Mouse (Mus musculus) frontal cortex, postnatal 25 days (tissue): ENCODE measurements around the gene Capns1.
"Not testable (repeated sequence)": the region's sequence is repeated elsewhere in the genome, so short reads cannot be mapped to it uniquely, and the experiment has no call there.

Experiments
- DNase-seq, 2 experiments: peaks; one replicate each; pipeline ENCODE4 v3.0.0; 2022; ENCODE audit warnings: low spot score in 2 of 2

Capns1 gene

GRCm38 (mm10) chr7:30198481-30198971 lies at the start of gene Capns1:
Gene Capns1, minus strand, starts transcription at chr7:30198811.
- peak in 1 of 2 experiments; percentile 47 for DNase-seq

DNA sequence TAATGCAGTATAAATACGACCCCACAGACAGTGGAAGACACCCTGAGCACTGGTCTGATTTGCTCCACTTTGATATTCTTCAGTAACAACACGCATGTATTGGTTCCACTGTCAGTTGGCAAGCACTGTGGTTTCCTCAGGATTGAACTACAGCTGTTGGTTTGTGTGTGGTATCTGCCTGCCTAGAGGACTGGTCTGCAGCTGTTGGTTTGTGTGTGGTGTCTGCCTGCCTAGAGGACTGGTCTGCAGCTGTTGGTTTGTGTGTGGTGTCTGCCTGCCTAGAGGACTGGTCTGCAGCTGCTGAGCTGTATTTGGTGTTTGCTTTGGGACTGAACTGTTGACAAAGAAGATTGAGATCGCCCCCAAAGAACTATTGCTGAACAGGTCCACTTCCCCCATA lies 38.8 kb upstream of the Capns1 start:
- not testable (repeated sequence) for DNase-seq

GRCm38 (mm10) chr7:30235625-30236024 lies 37.0 kb upstream of the Capns1 start, which contains the start of gene Ovol3:
Gene Ovol3, minus strand, starts transcription at chr7:30235725.
- no peak for DNase-seq

DNA sequence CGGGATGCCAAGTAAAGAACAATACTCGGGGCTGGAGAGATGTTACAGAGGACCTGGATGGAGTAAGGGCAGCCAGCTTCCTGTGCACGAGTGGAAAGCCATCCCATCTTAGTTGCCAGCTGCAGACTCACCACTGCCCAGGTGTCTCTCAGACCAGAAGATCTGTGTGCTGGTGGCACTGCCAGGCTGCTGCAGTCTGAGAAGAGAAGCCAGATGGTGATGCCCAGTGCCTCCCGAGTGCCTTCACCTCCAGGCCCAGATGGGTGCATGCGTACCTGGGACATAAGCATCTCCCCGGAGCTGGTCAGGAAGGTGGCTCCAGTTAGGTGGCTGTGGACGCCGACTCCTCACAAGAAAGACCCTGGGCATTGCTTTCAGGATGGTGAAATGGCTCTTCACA lies 36.5 kb upstream of the Capns1 start:
- no peak for DNase-seq

DNA sequence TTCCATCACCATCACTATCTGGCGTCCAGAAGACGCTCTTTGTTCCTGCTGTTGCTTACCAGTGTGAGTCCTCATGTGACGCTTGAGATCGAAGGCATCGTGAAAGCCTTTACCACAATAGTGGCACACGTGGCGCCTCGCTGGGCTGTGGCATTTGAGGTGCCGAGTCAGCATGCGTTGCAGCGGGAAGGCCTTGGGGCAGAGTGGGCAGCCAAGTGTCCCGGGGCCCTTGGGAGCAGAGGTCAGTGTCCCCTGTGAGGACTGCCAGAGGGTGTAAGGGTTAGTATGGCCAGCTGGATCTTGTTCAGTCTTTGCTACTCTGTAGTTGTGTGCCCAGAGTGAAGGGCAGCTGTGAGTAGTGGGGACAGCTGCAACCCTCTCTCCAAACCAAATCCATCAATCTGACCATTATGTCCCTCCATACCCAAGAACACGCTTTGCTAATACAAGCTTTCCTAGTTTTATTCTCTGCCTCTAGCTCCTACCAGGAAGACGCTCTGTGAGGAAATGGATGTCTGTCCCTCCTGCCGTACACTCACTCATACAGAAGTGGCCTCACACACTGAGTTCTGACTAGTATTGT lies 35.8 kb upstream of the Capns1 start:
- no peak for DNase-seq

DNA sequence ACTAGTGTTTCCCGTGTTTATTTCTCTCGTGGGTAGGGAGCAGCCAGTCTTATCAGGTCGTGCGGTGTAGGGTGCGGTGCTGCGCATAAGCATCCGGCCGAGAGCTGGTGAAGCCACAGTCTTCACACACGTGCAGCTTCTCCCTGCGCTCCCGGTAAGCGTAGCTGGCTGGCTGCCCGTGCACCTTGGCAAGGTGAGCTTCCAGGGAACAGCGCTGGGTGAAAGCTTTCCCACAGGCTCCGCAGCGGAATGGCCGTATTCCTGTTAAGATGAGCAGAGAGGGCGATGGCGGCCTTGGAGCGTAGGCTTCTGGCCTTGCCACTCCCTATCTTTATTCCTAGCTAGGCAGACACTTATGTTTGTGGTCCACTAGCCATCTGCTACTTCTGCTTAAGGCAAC lies 34.8 kb upstream of the Capns1 start:
- no peak for DNase-seq

DNA sequence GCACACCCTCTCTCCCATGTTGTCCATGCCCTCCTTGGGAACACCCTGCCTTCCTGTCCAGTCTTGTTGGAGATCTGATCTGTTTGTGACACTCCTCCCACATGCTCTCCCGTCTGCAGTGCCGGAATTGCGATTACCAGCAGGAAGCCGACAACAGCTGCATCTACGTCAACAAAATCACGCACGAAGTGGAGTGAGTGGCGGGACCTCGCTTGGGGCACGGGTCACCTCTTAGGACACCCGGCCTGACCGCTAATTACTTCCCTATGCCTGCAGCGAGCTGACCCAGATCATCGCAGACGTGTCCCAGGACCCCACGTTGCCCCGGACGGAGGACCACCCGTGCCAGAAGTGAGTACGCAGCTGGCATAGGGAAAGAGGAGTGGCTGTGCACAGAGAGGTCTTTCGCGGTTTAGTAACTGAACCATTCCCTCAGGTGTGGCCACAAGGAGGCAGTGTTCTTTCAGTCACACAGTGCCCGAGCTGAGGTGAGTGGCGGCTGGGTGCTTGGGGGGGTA lies 34.1 kb upstream of the Capns1 start:
- no peak for DNase-seq

GRCm38 (mm10) chr7:30231669-30232454 lies 33.3 kb upstream of the Capns1 start, which contains the start of the genes Polr2i and Tbcb:
Gene Polr2i, plus strand, starts transcription at chr7:30231948.
Gene Tbcb, minus strand, starts transcription at chr7:30232272.
- DNase-seq, result peak; percentile 96 to 98

GRCm38 (mm10) chr7:30231328-30231668 lies 32.7 kb upstream of the Capns1 start:
- DNase-seq, result no peak

GRCm38 (mm10) chr7:30224206-30224605 lies 25.6 kb upstream of the Capns1 start:
- DNase-seq, result no peak

GRCm38 (mm10) chr7:30222205-30222604 lies 23.6 kb upstream of the Capns1 start:
- DNase-seq, result no peak

DNA sequence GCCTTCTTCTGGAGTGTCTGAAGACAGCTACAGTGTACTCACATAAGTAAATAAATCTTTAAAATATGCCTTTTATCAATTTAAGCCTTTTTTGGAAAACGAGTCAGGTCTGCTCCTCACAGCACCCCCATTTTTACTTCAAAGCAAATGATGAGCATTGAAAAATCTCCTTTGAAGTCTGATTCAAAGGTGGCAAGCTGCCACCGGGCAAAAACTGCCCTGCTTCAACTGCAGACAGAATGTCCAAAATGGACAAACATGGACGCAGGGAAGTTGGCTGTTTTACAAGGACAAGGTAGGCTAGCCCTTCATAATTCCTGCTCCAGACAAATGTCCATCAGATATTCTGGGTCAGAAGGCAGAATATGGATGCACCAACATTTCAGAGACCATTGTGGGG lies 22.8 kb upstream of the Capns1 start:
- DNase-seq, result no peak

GRCm38 (mm10) chr7:30220008-30220356 lies 21.4 kb upstream of the Capns1 start:
- DNase-seq, result no peak

DNA sequence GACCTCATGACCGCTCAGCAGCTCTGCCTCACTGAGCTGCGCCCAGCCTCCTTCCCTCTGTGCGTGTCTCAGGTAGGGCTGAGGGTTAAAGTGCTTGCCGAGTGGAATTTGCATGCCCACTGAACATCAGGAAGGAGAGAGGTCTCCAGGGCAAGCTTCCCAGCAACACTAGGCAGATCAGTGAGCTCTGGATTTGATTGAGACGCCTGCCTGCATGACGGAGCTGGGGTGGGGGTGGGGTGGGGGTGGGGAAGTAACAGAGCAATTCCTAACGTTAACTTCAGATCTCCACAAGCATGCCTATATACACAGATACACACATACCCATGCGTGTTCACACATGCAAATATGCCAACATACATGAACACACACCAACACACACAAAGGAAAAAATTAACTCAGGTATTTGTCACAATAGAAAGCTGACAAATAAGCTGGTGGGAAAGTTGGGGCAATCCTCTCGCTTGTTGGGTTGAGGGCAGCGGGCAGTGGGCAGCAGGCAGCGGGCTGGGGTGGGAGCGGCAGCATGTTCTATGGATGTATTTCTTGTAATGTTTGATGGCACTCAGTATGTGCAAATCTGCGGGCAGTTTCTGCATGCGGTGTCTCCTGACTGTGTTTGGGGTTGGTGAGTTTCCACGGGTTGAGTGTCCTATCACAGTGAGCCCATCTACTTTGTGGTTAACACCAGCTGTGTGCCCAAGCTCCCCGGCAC lies 20.8 kb upstream of the Capns1 start:
- DNase-seq, result no peak

DNA sequence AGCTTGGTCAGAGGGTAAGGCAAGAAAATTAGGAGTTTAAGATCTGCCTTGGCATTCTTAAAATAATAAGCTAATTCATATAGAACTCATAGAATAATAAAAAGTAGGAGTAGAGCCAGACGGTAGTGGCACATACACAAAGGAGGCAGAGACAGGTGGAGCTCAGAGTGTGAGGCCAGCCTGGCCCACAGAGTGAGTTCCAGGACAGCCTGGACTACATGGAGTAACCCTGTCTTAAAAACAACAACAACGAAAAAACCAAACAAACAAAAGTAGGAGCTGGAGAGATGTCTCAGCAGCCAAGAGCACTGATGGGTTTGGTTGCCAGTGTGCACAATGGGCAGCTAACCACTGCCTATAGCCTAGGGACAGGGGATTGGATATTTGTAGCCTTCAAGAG lies 18.7 kb upstream of the Capns1 start:
- DNase-seq, result no peak

GRCm38 (mm10) chr7:30216723-30217151 lies 18.1 kb upstream of the Capns1 start:
- peak in 1 of 2 experiments; percentile 50 for DNase-seq

- no peak for DNase-seq
Measured at GRCm38 (mm10) chr7:30215875-30216274, 17.3 kb upstream of the Capns1 start.

- no peak for DNase-seq
Measured at GRCm38 (mm10) chr7:30213881-30214280, 15.3 kb upstream of the Capns1 start.

DNA sequence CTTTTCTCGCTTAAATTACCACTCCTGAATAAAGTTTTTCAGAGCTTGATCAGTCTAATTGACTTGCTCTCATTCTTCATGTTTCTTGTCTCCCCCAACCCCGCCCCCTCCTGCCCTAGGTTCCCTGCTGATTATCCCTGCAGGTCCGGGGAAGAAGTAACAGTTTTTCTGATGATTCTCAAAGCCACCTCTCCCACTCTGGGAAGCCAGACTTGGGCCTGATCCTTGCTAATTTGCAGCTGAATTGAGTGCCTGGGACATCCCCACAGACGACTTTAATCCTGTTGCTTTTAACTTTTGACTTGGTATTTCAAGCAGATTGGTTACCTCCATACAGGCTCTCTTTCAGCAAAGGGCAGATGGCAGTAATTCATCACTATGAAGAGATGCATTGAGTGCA lies 12.4 kb upstream of the Capns1 start:
- no peak for DNase-seq

GRCm38 (mm10) chr7:30206364-30206763 lies 7.8 kb upstream of the Capns1 start:
- DNase-seq, result not testable (repeated sequence)

- DNase-seq, result peak in 1 of 2 experiments; percentile 43
Measured at GRCm38 (mm10) chr7:30205383-30205782, 6.8 kb upstream of the Capns1 start.

DNA sequence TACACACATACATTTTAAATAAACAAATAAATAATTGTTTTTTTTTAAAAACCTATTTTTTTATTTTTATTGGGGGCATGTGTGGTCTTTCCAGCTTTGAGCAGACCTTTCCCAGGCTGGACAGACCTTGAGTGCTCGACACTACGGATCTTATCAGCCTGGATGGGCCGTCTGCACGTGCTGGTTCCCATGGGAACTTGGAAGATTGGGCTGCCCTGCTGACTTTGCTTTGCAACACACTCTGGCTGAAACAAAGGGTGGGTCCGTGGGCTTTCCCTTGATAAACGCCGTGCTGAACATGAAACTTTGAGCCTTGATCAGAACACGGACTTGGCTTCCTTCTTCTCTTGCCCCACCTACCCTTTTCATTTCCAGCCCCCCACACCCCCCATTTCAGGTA lies 5.8 kb upstream of the Capns1 start:
- DNase-seq, result no peak
